Mouse (Mus musculus): ENCODE results near the gene Mpzl2. TPM values are rescaled to one million over a fixed set of nuclear protein-coding genes. Genes with fewer than 3 reads are reported as not detected.

Mpzl2 gene
- 0.49 TPM in 2 replicates for polyA plus RNA-seq (2012; rRNA removed)

GRCm38 (mm10) chr9:45039499-45039898 is at the start of gene Mpzl2:
Gene Mpzl2, plus strand, starts transcription at chr9:45039799.
- no peak for DNase-seq (ENCODE audit: low read depth in 1 of 2, low spot score in 2 of 2)
- Histone ChIP-seq H3K27me3 (ENCODE audit: control insufficient read depth, insufficient read depth, low read length) (peaks cover 4% of the 10 kb centered on the region; the same call in 1 of the 2 replicates), H3K4me3 (ENCODE audit: extremely low read depth, insufficient read depth, insufficient read length) (no peak within 1 kb of the TSS), H3K4me1 (ENCODE audit: control insufficient read depth, insufficient read depth, insufficient read length) (peaks cover 5% of the 10 kb centered on the region; the same call in 1 of the 2 replicates), H3K36me3 (ENCODE audit: control insufficient read depth, insufficient read depth, low read length) (no peaks in the 10 kb centered on the region), H3K27ac (ENCODE audit: insufficient read depth, low read length) (no peak within 1 kb of the TSS)
- no peak for TF ChIP-seq CTCF (IDR thresholded peaks at IDR 0.05; ENCODE audit: extremely low read depth, insufficient read depth, insufficient read length, insufficient replicate concordance)
- WGBS, result 49% methylated on average over 5 of the region's 5 CpGs

GRCm38 (mm10) chr9:44991821-44992220 is 47.8 kb upstream of the Mpzl2 start:
- H3K4me3 ChIP-seq (ENCODE audit: extremely low read depth, insufficient read depth, insufficient read length), result no peak overlapping the region
- no peaks in the 10 kb centered on the region for H3K27me3 ChIP-seq (ENCODE audit: control insufficient read depth, insufficient read depth, low read length)
- no peaks in the 10 kb centered on the region for H3K36me3 ChIP-seq (ENCODE audit: control insufficient read depth, insufficient read depth, low read length)
- 84% methylated on average over 2 of the region's 2 CpGs for WGBS
- no peaks in the 10 kb centered on the region; the same call in 1 of the 2 replicates for H3K4me1 ChIP-seq (ENCODE audit: control insufficient read depth, insufficient read depth, insufficient read length)
- no peak for DNase-seq (ENCODE audit: low read depth in 1 of 2, low spot score in 2 of 2)
- H3K27ac ChIP-seq (ENCODE audit: insufficient read depth, low read length), result no peak overlapping the region
- TF ChIP-seq POLR2A (IDR thresholded peaks at IDR 0.05; ENCODE audit: low read depth, low read length) (no peak), CTCF (IDR thresholded peaks at IDR 0.05; ENCODE audit: extremely low read depth, insufficient read depth, insufficient read length, insufficient replicate concordance) (no peak)

- H3K4me1 ChIP-seq (ENCODE audit: control insufficient read depth, insufficient read depth, insufficient read length), result no peaks in the 10 kb centered on the region
- TF ChIP-seq CTCF (IDR thresholded peaks at IDR 0.05; ENCODE audit: extremely low read depth, insufficient read depth, insufficient read length, insufficient replicate concordance) (no peak), POLR2A (IDR thresholded peaks at IDR 0.05; ENCODE audit: low read depth, low read length) (no peak)
- H3K27ac ChIP-seq (ENCODE audit: insufficient read depth, low read length), result no peak overlapping the region
Observed at GRCm38 (mm10) chr9:44992271-44992670, 47.3 kb upstream of the Mpzl2 start.

GRCm38 (mm10) chr9:44993268-44993667 is 46.3 kb upstream of the Mpzl2 start:
- no peaks in the 10 kb centered on the region for H3K27me3 ChIP-seq (ENCODE audit: control insufficient read depth, insufficient read depth, low read length)
- H3K4me3 ChIP-seq (ENCODE audit: extremely low read depth, insufficient read depth, insufficient read length), result no peak overlapping the region
- no peak for DNase-seq (ENCODE audit: low read depth in 1 of 2, low spot score in 2 of 2)
- H3K4me1 ChIP-seq (ENCODE audit: control insufficient read depth, insufficient read depth, insufficient read length), result no peaks in the 10 kb centered on the region; the same call in 1 of the 2 replicates
- H3K27ac ChIP-seq (ENCODE audit: insufficient read depth, low read length), result no peak overlapping the region
- WGBS, result 68% methylated on average over 2 of the region's 2 CpGs
- no peaks in the 10 kb centered on the region for H3K36me3 ChIP-seq (ENCODE audit: control insufficient read depth, insufficient read depth, low read length)
- no peak for TF ChIP-seq POLR2A (IDR thresholded peaks at IDR 0.05; ENCODE audit: low read depth, low read length)
- no peak for TF ChIP-seq CTCF (IDR thresholded peaks at IDR 0.05; ENCODE audit: extremely low read depth, insufficient read depth, insufficient read length, insufficient replicate concordance)

More at GRCm38 (mm10) chr9:44992271-44992670, 47.3 kb upstream of the Mpzl2 start:
- H3K27me3 ChIP-seq (ENCODE audit: control insufficient read depth, insufficient read depth, low read length), result no peaks in the 10 kb centered on the region
- DNase-seq (ENCODE audit: low read depth in 1 of 2, low spot score in 2 of 2), result no peak
- no peak overlapping the region for H3K4me3 ChIP-seq (ENCODE audit: extremely low read depth, insufficient read depth, insufficient read length)
- H3K36me3 ChIP-seq (ENCODE audit: control insufficient read depth, insufficient read depth, low read length), result no peaks in the 10 kb centered on the region

- 82% methylated on average over 4 of the region's 4 CpGs for WGBS
- Histone ChIP-seq H3K27me3 (ENCODE audit: control insufficient read depth, insufficient read depth, low read length) (no peaks in the 10 kb centered on the region), H3K4me3 (ENCODE audit: extremely low read depth, insufficient read depth, insufficient read length) (no peak overlapping the region), H3K27ac (ENCODE audit: insufficient read depth, low read length) (no peak overlapping the region), H3K4me1 (ENCODE audit: control insufficient read depth, insufficient read depth, insufficient read length) (no peaks in the 10 kb centered on the region; the same call in 1 of the 2 replicates), H3K36me3 (ENCODE audit: control insufficient read depth, insufficient read depth, low read length) (no peaks in the 10 kb centered on the region)
- TF ChIP-seq POLR2A (IDR thresholded peaks at IDR 0.05; ENCODE audit: low read depth, low read length) (no peak), CTCF (IDR thresholded peaks at IDR 0.05; ENCODE audit: extremely low read depth, insufficient read depth, insufficient read length, insufficient replicate concordance) (no peak)
- DNase-seq (ENCODE audit: low read depth in 1 of 2, low spot score in 2 of 2), result no peak
Observed at GRCm38 (mm10) chr9:44994962-44995361, 44.6 kb upstream of the Mpzl2 start.

- no peak for DNase-seq (ENCODE audit: low read depth in 1 of 2, low spot score in 2 of 2)
- TF ChIP-seq POLR2A (IDR thresholded peaks at IDR 0.05; ENCODE audit: low read depth, low read length) (no peak), CTCF (IDR thresholded peaks at IDR 0.05; ENCODE audit: extremely low read depth, insufficient read depth, insufficient read length, insufficient replicate concordance) (no peak)
- H3K4me1 ChIP-seq (ENCODE audit: control insufficient read depth, insufficient read depth, insufficient read length), result no peaks in the 10 kb centered on the region; the same call in 1 of the 2 replicates
- no peak overlapping the region for H3K4me3 ChIP-seq (ENCODE audit: extremely low read depth, insufficient read depth, insufficient read length)
- no peaks in the 10 kb centered on the region for H3K27me3 ChIP-seq (ENCODE audit: control insufficient read depth, insufficient read depth, low read length)
- H3K36me3 ChIP-seq (ENCODE audit: control insufficient read depth, insufficient read depth, low read length), result no peaks in the 10 kb centered on the region
- H3K27ac ChIP-seq (ENCODE audit: insufficient read depth, low read length), result no peak overlapping the region
- 86% methylated on average over 7 of the region's 7 CpGs for WGBS
Observed at GRCm38 (mm10) chr9:44996590-44996989, 43.0 kb upstream of the Mpzl2 start.

GRCm38 (mm10) chr9:44998138-44998537 is 41.5 kb upstream of the Mpzl2 start:
- TF ChIP-seq CTCF (IDR thresholded peaks at IDR 0.05; ENCODE audit: extremely low read depth, insufficient read depth, insufficient read length, insufficient replicate concordance), result no peak
- no peak for TF ChIP-seq POLR2A (IDR thresholded peaks at IDR 0.05; ENCODE audit: low read depth, low read length)
- Histone ChIP-seq H3K27ac (ENCODE audit: insufficient read depth, low read length) (no peak overlapping the region), H3K4me1 (ENCODE audit: control insufficient read depth, insufficient read depth, insufficient read length) (no peaks in the 10 kb centered on the region; the same call in 1 of the 2 replicates), H3K36me3 (ENCODE audit: control insufficient read depth, insufficient read depth, low read length) (no peaks in the 10 kb centered on the region), H3K27me3 (ENCODE audit: control insufficient read depth, insufficient read depth, low read length) (no peaks in the 10 kb centered on the region), H3K4me3 (ENCODE audit: extremely low read depth, insufficient read depth, insufficient read length) (no peak overlapping the region)
- WGBS, result 22% methylated on average over 11 of the region's 11 CpGs
- DNase-seq (ENCODE audit: low read depth in 1 of 2, low spot score in 2 of 2), result no peak
